8 mouse cellular contexts compared by ENCODE assay signal in genomic region chr7:6194129-6194528, GRCm38 (mm10). TPM values are rescaled to one million over a fixed set of nuclear protein-coding genes. Genes with fewer than 3 reads are reported as not detected.
DNase-seq lines count a peak whose midpoint lies in the region; ATAC-seq and TF ChIP-seq lines count a peak whose summit lies in the region.

No protein-coding gene starts in this region.

- WGBS in forebrain, embryonic 11.5 days = 18% methylated on average over 5 of the region's 5 CpGs
- WGBS in hindbrain, embryonic 13.5 days = 22% methylated on average over 5 of the region's 5 CpGs
- WGBS in limb, embryonic 13.5 days = 16% methylated on average over 5 of the region's 5 CpGs
- 19% methylated on average over 5 of the region's 5 CpGs for WGBS in midbrain, embryonic 13.5 days

- peak; percentile 92 for TF ChIP-seq CTCF in brain, embryonic 14.5 days (IDR thresholded peaks at IDR 0.05; ENCODE audit: borderline replicate concordance, extremely low read depth, insufficient read depth, insufficient read length)

- peak; percentile 54 to 75 for DNase-seq in layer of hippocampus, postnatal 10 days (ENCODE audit: low spot score in 2 of 2)
- no peak for DNase-seq in layer of hippocampus, adult 9-10 months (ENCODE audit: low spot score)
- DNase-seq in brain, embryonic 14.5 days (ENCODE audit: low read depth) = peak; percentile 56
- DNase-seq in forebrain, embryonic 11.5 days (ENCODE audit: low spot score) = peak; percentile 82
- DNase-seq in spleen, postnatal 10 days (ENCODE audit: low spot score in 2 of 2) = peak; percentile 28 to 72

- H3K4me1 ChIP-seq in forebrain, embryonic 11.5 days (replicated peaks; ENCODE audit: control insufficient read depth, insufficient read depth, low read length) = no peaks in the 10 kb centered on the region
- no peaks in the 10 kb centered on the region; the same call in 1 of the 2 replicates for H3K4me1 ChIP-seq in hindbrain, embryonic 13.5 days (replicated peaks)
- H3K4me1 ChIP-seq in limb, embryonic 13.5 days = no peaks in the 10 kb centered on the region
- no peaks in the 10 kb centered on the region for H3K4me1 ChIP-seq in midbrain, embryonic 13.5 days (replicated peaks)

- H3K4me2 ChIP-seq in forebrain, embryonic 11.5 days (ENCODE audit: low read depth, low read length, severe bottlenecking) = no peak overlapping the region
- H3K4me2 ChIP-seq in hindbrain, embryonic 13.5 days = no peak overlapping the region
- H3K4me2 ChIP-seq in limb, embryonic 13.5 days (replicated peaks) = no peak overlapping the region
- no peak overlapping the region for H3K4me2 ChIP-seq in midbrain, embryonic 13.5 days (replicated peaks)

- no peak overlapping the region for H3K4me3 ChIP-seq in forebrain, embryonic 11.5 days (ENCODE audit: low read depth, low read length)
- H3K4me3 ChIP-seq in hindbrain, embryonic 13.5 days = no peak overlapping the region
- no peak overlapping the region for H3K4me3 ChIP-seq in limb, embryonic 13.5 days
- no peak overlapping the region for H3K4me3 ChIP-seq in midbrain, embryonic 13.5 days (replicated peaks)

- H3K9me3 ChIP-seq in forebrain, embryonic 11.5 days (ENCODE audit: control insufficient read depth, low read length) = no peaks in the 10 kb centered on the region
- no peaks in the 10 kb centered on the region for H3K9me3 ChIP-seq in hindbrain, embryonic 13.5 days
- no peaks in the 10 kb centered on the region for H3K9me3 ChIP-seq in limb, embryonic 13.5 days
- H3K9me3 ChIP-seq in midbrain, embryonic 13.5 days = no peaks in the 10 kb centered on the region

- no peak for TF ChIP-seq POLR2A in brain, embryonic 14.5 days (IDR thresholded peaks at IDR 0.05; ENCODE audit: borderline replicate concordance, extremely low read depth, insufficient read depth, insufficient read length, poor library complexity, severe bottlenecking)

- H3K9ac ChIP-seq in forebrain, embryonic 11.5 days (ENCODE audit: low read length) = no peak overlapping the region
- no peak overlapping the region for H3K9ac ChIP-seq in hindbrain, embryonic 13.5 days
- H3K9ac ChIP-seq in limb, embryonic 13.5 days = no peak overlapping the region
- no peak overlapping the region for H3K9ac ChIP-seq in midbrain, embryonic 13.5 days (replicated peaks)

- no peaks in the 10 kb centered on the region for H3K36me3 ChIP-seq in forebrain, embryonic 11.5 days (ENCODE audit: control insufficient read depth, insufficient read depth, low read length)
- peaks cover 18% of the 10 kb centered on the region for H3K36me3 ChIP-seq in hindbrain, embryonic 13.5 days
- peaks cover 17% of the 10 kb centered on the region for H3K36me3 ChIP-seq in limb, embryonic 13.5 days
- H3K36me3 ChIP-seq in midbrain, embryonic 13.5 days = peaks cover 17% of the 10 kb centered on the region

- no peak overlapping the region for H3K27ac ChIP-seq in forebrain, embryonic 11.5 days (ENCODE audit: low read depth, low read length)
- H3K27ac ChIP-seq in hindbrain, embryonic 13.5 days = no peak overlapping the region
- H3K27ac ChIP-seq in limb, embryonic 13.5 days = no peak overlapping the region
- H3K27ac ChIP-seq in midbrain, embryonic 13.5 days = no peak overlapping the region

- peak; percentile 71 for ATAC-seq in forebrain, embryonic 11.5 days (replicated peaks; ENCODE audit: low FRiP score)
- ATAC-seq in hindbrain, embryonic 13.5 days (ENCODE audit: low FRiP score) = peak; percentile 81
- ATAC-seq in limb, embryonic 13.5 days (ENCODE audit: low FRiP score, low read depth) = peak; percentile 68; the same call in 1 of the 2 replicates
- ATAC-seq in midbrain, embryonic 13.5 days = peak; percentile 88

- no peaks in the 10 kb centered on the region for H3K27me3 ChIP-seq in forebrain, embryonic 11.5 days (ENCODE audit: control insufficient read depth, insufficient read depth, low read length)
- no peaks in the 10 kb centered on the region for H3K27me3 ChIP-seq in hindbrain, embryonic 13.5 days
- H3K27me3 ChIP-seq in limb, embryonic 13.5 days = peaks cover 6% of the 10 kb centered on the region
- H3K27me3 ChIP-seq in midbrain, embryonic 13.5 days = no peaks in the 10 kb centered on the region

RNA-seq across cellular contexts. Expression of gene Galp, which starts 2.8 kb away (rescaled TPM):
- total RNA-seq in layer of hippocampus, postnatal 10 days (2021) = not detected
- not detected in 2 replicates for polyA plus RNA-seq in brain, embryonic 14.5 days (2012; rRNA removed)
- polyA plus RNA-seq in forebrain, embryonic 11.5 days (2014; fragmentation: Nextera tagmentation; extraction: Ambion mirVana) = not detected in 2 replicates
- polyA plus RNA-seq in hindbrain, embryonic 13.5 days (2015; fragmentation: Nextera tagmentation; extraction: Ambion mirVana) = not detected in 2 replicates
- polyA plus RNA-seq in limb, embryonic 13.5 days (2015; fragmentation: Nextera tagmentation; extraction: Ambion mirVana) = not detected in 2 replicates
- not detected in 2 replicates for polyA plus RNA-seq in midbrain, embryonic 13.5 days (2015; fragmentation: Nextera tagmentation; extraction: Ambion mirVana)

RNA-seq across cellular contexts. Expression of gene Zfp444, which starts 22.1 kb away (rescaled TPM):
- total RNA-seq in layer of hippocampus, postnatal 10 days (2021) = 10 to 100 TPM; 55.9 to 65.8 TPM
- 80.7 and 95.5 TPM in 2 replicates for polyA plus RNA-seq in brain, embryonic 14.5 days (2012; rRNA removed)
- polyA plus RNA-seq in forebrain, embryonic 11.5 days (2014; fragmentation: Nextera tagmentation; extraction: Ambion mirVana) = 73.9 and 82.4 TPM in 2 replicates
- polyA plus RNA-seq in hindbrain, embryonic 13.5 days (2015; fragmentation: Nextera tagmentation; extraction: Ambion mirVana) = 89.1 and 94.9 TPM in 2 replicates
- polyA plus RNA-seq in limb, embryonic 13.5 days (2015; fragmentation: Nextera tagmentation; extraction: Ambion mirVana) = 74.0 and 75.9 TPM in 2 replicates
- polyA plus RNA-seq in midbrain, embryonic 13.5 days (2015; fragmentation: Nextera tagmentation; extraction: Ambion mirVana) = 84.7 and 95.4 TPM in 2 replicates

RNA-seq across cellular contexts. Expression of gene Zscan5b, which starts 27.9 kb away (rescaled TPM):
- not detected for total RNA-seq in layer of hippocampus, postnatal 10 days (2021)
- polyA plus RNA-seq in brain, embryonic 14.5 days (2012; rRNA removed) = not detected in 2 replicates
- not detected in 2 replicates for polyA plus RNA-seq in forebrain, embryonic 11.5 days (2014; fragmentation: Nextera tagmentation; extraction: Ambion mirVana)
- polyA plus RNA-seq in hindbrain, embryonic 13.5 days (2015; fragmentation: Nextera tagmentation; extraction: Ambion mirVana) = not detected in 2 replicates
- not detected in 2 replicates for polyA plus RNA-seq in limb, embryonic 13.5 days (2015; fragmentation: Nextera tagmentation; extraction: Ambion mirVana)
- not detected in 2 replicates for polyA plus RNA-seq in midbrain, embryonic 13.5 days (2015; fragmentation: Nextera tagmentation; extraction: Ambion mirVana)

RNA-seq across cellular contexts. Expression of gene Zfp787, which starts 38.3 kb away (rescaled TPM):
- 10 to 100 TPM; 27.1 to 32.7 TPM for total RNA-seq in layer of hippocampus, postnatal 10 days (2021)
- polyA plus RNA-seq in brain, embryonic 14.5 days (2012; rRNA removed) = 47.4 and 54.0 TPM in 2 replicates
- polyA plus RNA-seq in forebrain, embryonic 11.5 days (2014; fragmentation: Nextera tagmentation; extraction: Ambion mirVana) = 11.2 and 12.3 TPM in 2 replicates
- 22.1 and 23.8 TPM in 2 replicates for polyA plus RNA-seq in hindbrain, embryonic 13.5 days (2015; fragmentation: Nextera tagmentation; extraction: Ambion mirVana)
- 24.2 and 24.4 TPM in 2 replicates for polyA plus RNA-seq in limb, embryonic 13.5 days (2015; fragmentation: Nextera tagmentation; extraction: Ambion mirVana)
- 22.4 and 27.6 TPM in 2 replicates for polyA plus RNA-seq in midbrain, embryonic 13.5 days (2015; fragmentation: Nextera tagmentation; extraction: Ambion mirVana)

RNA-seq across cellular contexts. Expression of gene Epp13, which starts 58.4 kb away (rescaled TPM):
- not detected for total RNA-seq in layer of hippocampus, postnatal 10 days (2021)
- 0.11 TPM in 1 of 2 replicates, not detected in the other for polyA plus RNA-seq in brain, embryonic 14.5 days (2012; rRNA removed)
- not detected in 2 replicates for polyA plus RNA-seq in forebrain, embryonic 11.5 days (2014; fragmentation: Nextera tagmentation; extraction: Ambion mirVana)
- polyA plus RNA-seq in hindbrain, embryonic 13.5 days (2015; fragmentation: Nextera tagmentation; extraction: Ambion mirVana) = 0.26 TPM in 1 of 2 replicates, not detected in the other
- not detected in 2 replicates for polyA plus RNA-seq in limb, embryonic 13.5 days (2015; fragmentation: Nextera tagmentation; extraction: Ambion mirVana)
- 0.31 TPM in 1 of 2 replicates, not detected in the other for polyA plus RNA-seq in midbrain, embryonic 13.5 days (2015; fragmentation: Nextera tagmentation; extraction: Ambion mirVana)
